Mouse (Mus musculus): ENCODE results near the gene Lrriq3. TPM values are rescaled to one million over a fixed set of nuclear protein-coding genes. Genes with fewer than 3 reads are reported as not detected.

Gene Lrriq3
- polyA plus RNA-seq, 1 experiment, result 51.5 TPM

GRCm38 (mm10) chr3:155058800-155059448, 34.3 kb upstream of the Lrriq3 start:
- Histone ChIP-seq H3K36me3 (ENCODE audit: control insufficient read depth, insufficient read depth, low read length) (no peaks in the 10 kb centered on the region), H3K4me3 (ENCODE audit: control insufficient read depth, low read depth, low read length) (no peak overlapping the region), H3K27ac (ENCODE audit: control insufficient read depth, insufficient read depth, low read depth, low read length) (no peak overlapping the region), H3K4me1 (ENCODE audit: control insufficient read depth, insufficient read depth, low read length) (no peaks in the 10 kb centered on the region), H3K27me3 (ENCODE audit: control insufficient read depth, insufficient read depth, low read length) (no peaks in the 10 kb centered on the region)
- TF ChIP-seq POLR2A (IDR thresholded peaks at IDR 0.05; ENCODE audit: control insufficient read depth, low read depth, low read length), result no peak
- TF ChIP-seq CTCF (IDR thresholded peaks at IDR 0.05; ENCODE audit: control insufficient read depth, insufficient read depth, insufficient replicate concordance, low read depth, low read length), result no peak

- no peak overlapping the region for H3K27ac ChIP-seq (ENCODE audit: control insufficient read depth, insufficient read depth, low read depth, low read length)
- H3K4me3 ChIP-seq (ENCODE audit: control insufficient read depth, low read depth, low read length), result no peak overlapping the region
- TF ChIP-seq CTCF (IDR thresholded peaks at IDR 0.05; ENCODE audit: control insufficient read depth, insufficient read depth, insufficient replicate concordance, low read depth, low read length), result no peak
- no peak for TF ChIP-seq POLR2A (IDR thresholded peaks at IDR 0.05; ENCODE audit: control insufficient read depth, low read depth, low read length)
Measured at GRCm38 (mm10) chr3:155059449-155059822, 33.8 kb upstream of the Lrriq3 start.

GRCm38 (mm10) chr3:155077908-155078307, 15.3 kb upstream of the Lrriq3 start:
- no peak overlapping the region for H3K4me3 ChIP-seq (ENCODE audit: control insufficient read depth, low read depth, low read length)
- H3K27me3 ChIP-seq (ENCODE audit: control insufficient read depth, insufficient read depth, low read length), result no peaks in the 10 kb centered on the region
- no peaks in the 10 kb centered on the region for H3K36me3 ChIP-seq (ENCODE audit: control insufficient read depth, insufficient read depth, low read length)
- no peaks in the 10 kb centered on the region for H3K4me1 ChIP-seq (ENCODE audit: control insufficient read depth, insufficient read depth, low read length)
- TF ChIP-seq CTCF (IDR thresholded peaks at IDR 0.05; ENCODE audit: control insufficient read depth, insufficient read depth, insufficient replicate concordance, low read depth, low read length) (no peak), POLR2A (IDR thresholded peaks at IDR 0.05; ENCODE audit: control insufficient read depth, low read depth, low read length) (no peak)
- no peak overlapping the region for H3K27ac ChIP-seq (ENCODE audit: control insufficient read depth, insufficient read depth, low read depth, low read length)

More at GRCm38 (mm10) chr3:155059449-155059822, 33.8 kb upstream of the Lrriq3 start:
- H3K27me3 ChIP-seq (ENCODE audit: control insufficient read depth, insufficient read depth, low read length), result no peaks in the 10 kb centered on the region
- H3K4me1 ChIP-seq (ENCODE audit: control insufficient read depth, insufficient read depth, low read length), result no peaks in the 10 kb centered on the region
- no peaks in the 10 kb centered on the region for H3K36me3 ChIP-seq (ENCODE audit: control insufficient read depth, insufficient read depth, low read length)

- no peaks in the 10 kb centered on the region for H3K27me3 ChIP-seq (ENCODE audit: control insufficient read depth, insufficient read depth, low read length)
- TF ChIP-seq CTCF (IDR thresholded peaks at IDR 0.05; ENCODE audit: control insufficient read depth, insufficient read depth, insufficient replicate concordance, low read depth, low read length), result no peak
- no peak for TF ChIP-seq POLR2A (IDR thresholded peaks at IDR 0.05; ENCODE audit: control insufficient read depth, low read depth, low read length)
- peaks cover 4% of the 10 kb centered on the region; the same call in 1 of the 2 replicates for H3K36me3 ChIP-seq (ENCODE audit: control insufficient read depth, insufficient read depth, low read length)
- no peaks in the 10 kb centered on the region for H3K4me1 ChIP-seq (ENCODE audit: control insufficient read depth, insufficient read depth, low read length)
- H3K4me3 ChIP-seq (ENCODE audit: control insufficient read depth, low read depth, low read length), result no peak overlapping the region; the same call in 1 of the 2 replicates
- no peak overlapping the region for H3K27ac ChIP-seq (ENCODE audit: control insufficient read depth, insufficient read depth, low read depth, low read length)
Measured at GRCm38 (mm10) chr3:155092081-155092480, 1.2 kb upstream of the Lrriq3 start.

GRCm38 (mm10) chr3:155099266-155099665, 6.0 kb downstream of the Lrriq3 start:
- H3K4me1 ChIP-seq (ENCODE audit: control insufficient read depth, insufficient read depth, low read length), result no peaks in the 10 kb centered on the region
- no peak overlapping the region for H3K27ac ChIP-seq (ENCODE audit: control insufficient read depth, insufficient read depth, low read depth, low read length)
- H3K4me3 ChIP-seq (ENCODE audit: control insufficient read depth, low read depth, low read length), result no peak overlapping the region
- no peaks in the 10 kb centered on the region for H3K27me3 ChIP-seq (ENCODE audit: control insufficient read depth, insufficient read depth, low read length)
- TF ChIP-seq CTCF (IDR thresholded peaks at IDR 0.05; ENCODE audit: control insufficient read depth, insufficient read depth, insufficient replicate concordance, low read depth, low read length) (no peak), POLR2A (IDR thresholded peaks at IDR 0.05; ENCODE audit: control insufficient read depth, low read depth, low read length) (no peak)
- no peaks in the 10 kb centered on the region; the same call in 1 of the 2 replicates for H3K36me3 ChIP-seq (ENCODE audit: control insufficient read depth, insufficient read depth, low read length)

GRCm38 (mm10) chr3:155105957-155106356, 12.7 kb downstream of the Lrriq3 start:
- no peaks in the 10 kb centered on the region for H3K4me1 ChIP-seq (ENCODE audit: control insufficient read depth, insufficient read depth, low read length)
- H3K27me3 ChIP-seq (ENCODE audit: control insufficient read depth, insufficient read depth, low read length), result no peaks in the 10 kb centered on the region
- peak overlapping the region; percentile 66 for H3K4me3 ChIP-seq (ENCODE audit: control insufficient read depth, low read depth, low read length)
- H3K27ac ChIP-seq (ENCODE audit: control insufficient read depth, insufficient read depth, low read depth, low read length), result peak overlapping the region; percentile 66
- peaks cover 2% of the 10 kb centered on the region; the same call in 1 of the 2 replicates for H3K36me3 ChIP-seq (ENCODE audit: control insufficient read depth, insufficient read depth, low read length)
- peak; percentile 56; the same call in 1 of the 2 replicates for TF ChIP-seq POLR2A (IDR thresholded peaks at IDR 0.05; ENCODE audit: control insufficient read depth, low read depth, low read length)
- no peak for TF ChIP-seq CTCF (IDR thresholded peaks at IDR 0.05; ENCODE audit: control insufficient read depth, insufficient read depth, insufficient replicate concordance, low read depth, low read length)

- H3K36me3 ChIP-seq (ENCODE audit: control insufficient read depth, insufficient read depth, low read length), result no peaks in the 10 kb centered on the region; the same call in 1 of the 2 replicates
- no peak overlapping the region for H3K27ac ChIP-seq (ENCODE audit: control insufficient read depth, insufficient read depth, low read depth, low read length)
- no peak overlapping the region for H3K4me3 ChIP-seq (ENCODE audit: control insufficient read depth, low read depth, low read length)
- H3K4me1 ChIP-seq (ENCODE audit: control insufficient read depth, insufficient read depth, low read length), result no peaks in the 10 kb centered on the region
- no peaks in the 10 kb centered on the region for H3K27me3 ChIP-seq (ENCODE audit: control insufficient read depth, insufficient read depth, low read length)
- TF ChIP-seq POLR2A (IDR thresholded peaks at IDR 0.05; ENCODE audit: control insufficient read depth, low read depth, low read length), result no peak
- no peak for TF ChIP-seq CTCF (IDR thresholded peaks at IDR 0.05; ENCODE audit: control insufficient read depth, insufficient read depth, insufficient replicate concordance, low read depth, low read length)
Measured at GRCm38 (mm10) chr3:155137737-155138136, 44.5 kb downstream of the Lrriq3 start.
